Mouse (Mus musculus) frontal cortex, postnatal 36 days (tissue): ENCODE measurements around the gene Bcl2l11.
"Not testable (repeated sequence)": the region's sequence is repeated elsewhere in the genome, so short reads cannot be mapped to it uniquely, and the experiment has no call there.

Experiments used
- DNase-seq, 2 experiments: peaks; one replicate each; pipeline ENCODE4 v3.0.0; 2022; ENCODE audit warnings: low spot score in 2 of 2

The Bcl2l11 gene

GRCm38 (mm10) chr2:128174176-128174575 lies 48.3 kb downstream of the Bcl2l11 start:
- no peak for DNase-seq

DNA sequence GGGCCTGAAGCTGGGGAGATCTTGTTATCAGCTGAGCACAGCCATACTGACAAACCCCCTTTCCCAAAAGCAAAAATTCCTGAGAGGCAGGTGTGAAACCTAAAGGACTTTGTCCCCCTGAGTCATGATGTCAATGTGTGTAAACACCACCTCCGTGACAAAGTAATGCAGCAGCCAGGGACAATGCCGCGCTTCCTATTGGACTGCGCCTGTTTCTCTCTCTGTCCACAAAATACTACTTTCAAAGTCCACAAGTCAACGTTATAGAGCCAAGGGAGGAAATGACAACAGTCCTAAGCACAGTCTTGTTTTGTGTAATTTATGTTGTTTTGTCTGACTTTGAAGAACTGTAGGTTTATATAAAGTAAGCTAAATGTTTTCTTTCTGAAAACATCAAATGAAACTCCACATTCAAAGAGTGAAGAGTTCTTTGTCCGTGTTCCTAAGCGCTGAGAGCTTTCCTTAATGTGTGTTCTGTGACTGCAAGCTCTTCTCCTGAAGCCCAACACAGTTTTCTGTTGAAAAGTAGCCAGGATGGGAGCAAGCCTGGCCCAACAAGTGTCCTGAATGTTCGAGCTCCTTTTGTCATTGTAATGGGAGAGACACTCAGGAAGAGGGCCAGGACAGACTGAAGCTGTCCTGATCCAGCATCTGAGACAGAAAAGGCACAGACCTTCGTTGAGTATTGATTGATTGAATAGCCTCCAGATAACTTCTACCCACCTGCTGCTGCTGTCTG lies 48.9 kb downstream of the Bcl2l11 start:
- DNase-seq = no peak

GRCm38 (mm10) chr2:128175625-128176024 lies 49.8 kb downstream of the Bcl2l11 start:
- DNase-seq = no peak

GRCm38 (mm10) chr2:128176391-128177044 lies 50.7 kb downstream of the Bcl2l11 start:
- DNase-seq = no peak

GRCm38 (mm10) chr2:128177241-128177661 lies 51.4 kb downstream of the Bcl2l11 start:
- DNase-seq = no peak

DNA sequence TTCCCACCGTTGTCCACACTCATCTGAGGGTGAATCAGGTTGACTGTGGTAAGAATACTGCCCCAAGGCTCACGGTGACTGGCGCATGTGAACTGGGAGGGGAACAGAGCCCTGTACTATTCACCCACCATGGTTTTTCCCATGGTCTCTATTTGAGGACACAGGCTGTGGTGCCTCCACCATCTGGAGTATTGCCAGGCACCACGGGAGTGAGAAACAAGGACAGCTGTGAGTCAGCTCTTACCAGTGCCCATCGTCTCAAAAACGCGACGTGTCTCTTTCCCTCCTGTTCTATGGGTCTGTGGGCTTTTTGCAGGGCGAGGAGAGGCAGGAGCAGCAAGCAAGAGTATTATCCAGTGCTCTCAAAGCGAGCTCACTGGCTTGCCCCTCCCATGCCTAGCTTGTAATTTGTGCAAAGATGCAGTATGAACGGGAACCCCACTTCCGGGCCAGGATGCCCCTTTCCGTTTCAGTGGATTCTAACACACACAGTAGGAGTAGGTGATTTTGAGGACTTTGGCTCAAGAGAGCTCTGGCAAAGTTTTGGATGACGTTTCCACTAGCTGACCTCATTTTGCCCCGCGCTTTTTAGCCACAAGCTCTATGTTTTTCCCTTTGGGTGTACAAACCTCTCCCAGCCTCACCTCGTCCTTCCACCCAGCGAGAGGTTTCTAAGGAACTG lies 53.4 kb downstream of the Bcl2l11 start:
- no peak for DNase-seq

- DNase-seq = no peak
These were observed 54.1 kb downstream of the Bcl2l11 start for GRCm38 (mm10) chr2:128179808-128180379.

DNA sequence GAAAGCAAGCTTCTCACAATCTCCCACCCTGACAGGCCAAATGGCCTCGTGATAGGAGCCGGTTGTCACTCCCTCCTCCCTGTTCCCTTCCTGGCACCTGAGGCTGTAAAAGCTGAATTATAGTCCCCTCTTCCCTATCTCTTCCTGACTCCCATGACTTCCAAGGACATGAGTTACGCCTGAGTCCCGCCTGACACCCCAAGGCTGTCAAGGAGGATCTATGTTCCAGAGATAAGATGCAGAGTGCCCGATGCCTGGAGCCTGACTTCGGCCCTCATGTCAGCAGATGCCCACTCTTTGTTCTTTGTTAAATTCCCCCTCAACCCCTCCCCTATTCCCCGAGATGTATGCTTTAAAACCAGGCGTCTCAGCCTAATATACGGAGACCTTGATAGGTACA lies 56.3 kb downstream of the Bcl2l11 start:
- DNase-seq = not testable (repeated sequence)

- no peak for DNase-seq
These were observed 56.9 kb downstream of the Bcl2l11 start for GRCm38 (mm10) chr2:128182751-128183150.

DNA sequence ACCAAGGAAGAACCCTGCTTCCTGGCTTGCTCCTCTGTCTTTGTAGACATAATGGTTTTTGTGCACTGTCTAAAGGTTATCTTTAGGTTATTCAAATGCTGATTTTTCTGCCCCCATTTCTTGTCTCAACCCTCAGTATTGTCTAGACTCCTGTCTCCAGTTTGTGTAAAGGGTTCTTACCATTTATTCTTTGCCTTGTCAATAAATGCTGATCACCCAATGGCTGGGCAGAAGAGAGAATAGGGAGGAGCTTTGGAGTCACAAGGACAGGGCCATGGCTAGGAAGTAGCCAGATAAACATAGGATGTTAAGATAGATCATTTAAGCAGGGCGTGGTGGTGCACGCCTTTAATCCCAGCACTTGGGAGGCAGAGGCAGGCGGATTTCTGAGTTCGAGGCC lies 57.9 kb downstream of the Bcl2l11 start:
- DNase-seq = no peak

DNA sequence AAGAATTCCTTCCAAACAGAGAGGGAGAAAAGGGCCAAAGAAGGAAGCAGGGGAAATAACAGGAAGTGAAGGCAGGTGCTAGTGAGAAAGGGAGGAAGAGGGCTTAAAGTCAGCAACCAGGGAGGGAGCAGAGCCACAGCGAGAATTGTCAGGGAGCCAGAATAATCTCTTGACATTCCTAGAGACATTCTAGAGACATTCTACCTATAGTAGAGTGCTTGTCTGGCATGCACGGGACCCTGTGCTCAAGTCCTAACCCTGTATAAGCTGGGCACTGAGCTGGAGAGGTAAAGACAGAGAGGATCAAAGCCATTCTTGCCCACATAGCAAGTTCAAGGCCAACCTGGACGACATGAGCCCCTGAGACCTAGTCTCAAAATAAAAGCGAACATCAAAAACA lies 60.1 kb downstream of the Bcl2l11 start:
- DNase-seq = no peak

DNA sequence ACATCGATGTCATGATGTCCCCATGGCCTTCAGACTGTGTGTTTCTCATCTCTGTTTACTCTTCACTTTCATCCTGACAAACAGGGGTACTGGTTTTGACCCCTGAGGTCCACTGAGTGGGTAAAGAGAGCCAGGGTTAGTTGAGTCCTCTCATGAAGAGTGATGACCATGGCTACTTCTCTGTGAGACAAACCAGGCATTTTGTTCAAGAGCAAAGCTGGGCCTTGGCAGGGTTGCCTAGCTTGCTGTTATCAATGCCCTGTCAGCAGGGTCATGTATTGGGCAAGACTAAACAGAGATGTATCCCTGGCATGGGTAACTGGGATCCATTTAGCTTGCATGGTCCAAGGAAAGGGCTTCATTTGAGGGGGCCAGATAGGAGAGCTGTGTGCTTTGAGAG lies 61.4 kb downstream of the Bcl2l11 start:
- no peak for DNase-seq

- no peak for DNase-seq
These were observed 62.6 kb downstream of the Bcl2l11 start for GRCm38 (mm10) chr2:128188461-128188860.

- DNase-seq = no peak
These were observed 63.9 kb downstream of the Bcl2l11 start for GRCm38 (mm10) chr2:128189691-128190090.

DNA sequence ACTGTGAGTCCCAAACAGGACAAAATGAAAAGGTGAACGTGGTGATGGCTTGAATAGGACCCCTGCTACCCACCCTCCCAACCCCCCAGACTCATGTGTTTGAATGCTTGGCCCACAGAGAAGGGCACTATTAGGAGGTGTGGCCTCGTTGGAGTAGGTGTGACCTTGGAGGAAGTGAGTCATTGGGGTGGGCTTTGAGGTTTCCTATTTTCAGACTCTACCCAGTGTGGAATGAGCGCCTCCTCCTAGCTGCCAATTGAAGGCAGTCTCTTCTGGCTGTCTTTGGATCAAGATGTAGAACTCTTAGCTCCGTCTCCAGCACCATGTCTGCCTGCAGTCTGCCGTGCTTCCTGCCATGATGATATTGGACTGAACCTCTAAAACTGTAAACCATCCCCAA lies 64.4 kb downstream of the Bcl2l11 start:
- no peak for DNase-seq

GRCm38 (mm10) chr2:128193411-128193810 lies 67.6 kb downstream of the Bcl2l11 start:
- no peak for DNase-seq

DNA sequence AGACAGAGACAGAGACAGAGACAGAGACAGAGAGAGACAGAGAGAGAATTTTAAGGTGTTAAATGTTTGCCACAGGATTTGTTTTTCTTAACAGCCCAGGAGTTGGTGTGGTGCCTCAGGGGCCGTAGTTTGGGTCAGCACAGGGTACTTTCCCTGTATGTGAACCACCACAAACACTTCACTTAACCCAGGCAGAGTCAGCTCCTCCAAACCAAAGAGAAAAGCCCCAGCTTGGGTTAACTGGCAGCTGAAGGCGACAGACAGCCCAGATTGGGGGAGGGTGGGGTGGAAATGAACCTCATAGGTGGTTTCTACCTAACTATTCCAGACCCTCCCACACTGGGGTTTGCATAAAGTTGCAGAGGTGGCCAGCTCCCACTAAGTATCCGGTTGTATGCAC lies 71.5 kb downstream of the Bcl2l11 start:
- DNase-seq = no peak

DNA sequence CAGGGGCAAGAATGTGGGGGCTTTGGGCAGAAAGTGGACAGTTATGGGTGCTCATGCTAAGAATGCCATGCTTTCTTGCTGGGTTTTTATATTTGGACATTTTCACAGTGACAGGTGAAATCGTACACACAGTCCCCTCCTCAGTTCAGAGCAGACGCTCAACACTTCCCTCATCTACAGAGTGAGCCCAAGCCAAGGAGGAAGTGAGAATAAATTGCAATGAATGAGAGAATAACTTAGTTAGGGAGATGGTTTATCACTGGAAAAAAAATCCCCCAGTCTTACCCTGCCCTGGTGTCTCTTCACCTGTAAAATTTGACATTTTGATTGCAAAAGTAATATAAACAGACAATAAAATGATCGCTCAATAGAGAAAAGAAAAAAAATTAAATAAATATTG lies 77.3 kb downstream of the Bcl2l11 start:
- no peak for DNase-seq

DNA sequence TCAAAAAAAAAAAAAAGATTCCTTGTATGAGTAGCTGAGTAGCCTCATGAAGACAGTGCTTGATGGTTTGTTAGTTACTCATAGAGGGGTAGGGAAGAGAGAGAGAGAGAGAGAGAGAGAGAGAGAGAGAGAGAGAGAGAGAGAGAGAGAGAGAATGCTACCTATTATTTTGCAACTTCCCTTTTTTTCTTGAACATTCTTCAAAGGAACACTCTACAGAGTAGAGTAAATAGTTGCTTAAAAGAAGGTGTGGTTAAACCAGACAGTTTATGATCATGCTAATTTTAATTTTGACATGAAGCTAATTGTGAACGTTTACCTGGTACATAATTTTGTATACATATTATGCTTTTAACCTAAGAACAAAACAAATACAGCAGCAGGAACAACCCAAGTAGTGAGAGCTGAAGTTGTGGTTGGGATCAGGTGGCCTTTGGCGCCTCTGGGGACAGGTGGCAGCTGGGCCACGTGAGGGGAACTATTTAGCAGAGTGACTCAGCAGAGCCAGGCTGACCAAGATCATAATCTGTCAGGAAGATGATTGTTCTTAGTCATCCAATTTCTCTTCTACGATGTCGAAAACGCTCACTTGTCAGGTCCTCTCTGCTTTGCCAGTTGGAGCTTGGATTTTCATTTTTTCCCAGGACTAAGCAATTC lies 78.0 kb downstream of the Bcl2l11 start:
- DNase-seq = no peak

- no peak for DNase-seq
These were observed 82.7 kb downstream of the Bcl2l11 start for GRCm38 (mm10) chr2:128208541-128208940.

DNA sequence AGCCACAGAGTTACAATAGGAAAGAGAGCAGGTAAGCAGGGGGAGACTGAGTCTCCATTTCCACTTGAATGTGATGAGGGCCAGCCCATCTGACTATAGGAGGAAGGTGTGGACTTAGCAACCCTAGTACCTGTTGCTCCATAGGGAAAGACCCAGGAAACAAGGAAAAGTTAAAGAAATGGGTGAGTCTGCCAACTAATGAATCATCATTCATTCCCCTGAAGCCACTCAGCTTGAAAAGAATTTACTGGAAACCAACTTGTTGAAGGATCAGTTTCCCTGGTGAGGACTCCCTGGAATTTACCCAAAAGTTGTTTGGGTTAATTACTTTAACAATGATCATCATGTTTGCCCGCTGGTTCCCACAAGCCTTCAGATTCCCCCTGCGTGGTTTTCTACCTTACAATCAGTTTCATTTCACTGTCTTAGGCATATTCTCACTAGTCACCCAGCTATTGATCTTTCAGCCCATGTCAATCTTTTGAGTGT lies 84.0 kb downstream of the Bcl2l11 start:
- DNase-seq = no peak

GRCm38 (mm10) chr2:128210376-128210775 lies 84.5 kb downstream of the Bcl2l11 start:
- DNase-seq = no peak
